Comparison of ENCODE assay signal across 23 mouse cellular contexts in genomic region chr11:117099372-117099771, GRCm38 (mm10). TPM values are rescaled to one million over a fixed set of nuclear protein-coding genes. Genes with fewer than 3 reads are reported as not detected.
A peak's percentile ranks its signal among the peaks of the same experiment; 100 is the strongest.
DNase-seq lines count a peak whose midpoint lies in the region; TF ChIP-seq lines count a peak whose summit lies in the region.
"Had no signal": no experiment of that assay in that cellular context is flagged by ENCODE, and none has a peak within 500 bp of the region (broad histone marks: within the 10 kb centered on the region; RNA-seq: fewer than 3 reads in every experiment).

No protein-coding gene starts in this region.

- peak; percentile 63 for DNase-seq in adrenal gland, adult 2 months
- DNase-seq in adrenal gland, postnatal 10 days = no peak
- DNase-seq in heart, adult 2 months = no peak
- DNase-seq in heart, adult 11 months = no peak
- no peak for DNase-seq in kidney, adult 2 months
- no peak for DNase-seq in kidney, postnatal 14 days
- no peak for DNase-seq in urinary bladder, postnatal 14 days (ENCODE audit: low spot score)
- DNase-seq: cerebellum, adult 11-12 months; cerebellum, adult 8-10 months; cerebellum, postnatal 10 days; cerebellum, postnatal 36 days; embryo, embryonic 11 days; gastrocnemius, postnatal 14 days had no signal

- H3K9ac ChIP-seq in heart, adult 2 months (ENCODE audit: low read depth, low read length) = no peak overlapping the region
- H3K9ac ChIP-seq: embryonic facial prominence, embryonic 13.5 days; forebrain, embryonic 12.5 days; forebrain, embryonic 15.5 days; heart, embryonic 12.5 days; hindbrain, embryonic 12.5 days; hindbrain, embryonic 15.5 days had no signal

- TF ChIP-seq POLR2A in heart, adult 2 months (IDR thresholded peaks at IDR 0.05; ENCODE audit: insufficient read depth, low read depth, low read length) = no peak
- no peak for TF ChIP-seq POLR2A in kidney, adult 2 months (IDR thresholded peaks at IDR 0.05; ENCODE audit: low read depth, low read length)

- H3K27me3 ChIP-seq in heart, adult 2 months (ENCODE audit: control insufficient read depth, insufficient read depth, low read length) = no peaks in the 10 kb centered on the region
- no peaks in the 10 kb centered on the region for H3K27me3 ChIP-seq in kidney, adult 2 months (replicated peaks; ENCODE audit: control insufficient read depth, insufficient read depth, low read length)
- H3K27me3 ChIP-seq: embryonic facial prominence, embryonic 13.5 days; forebrain, embryonic 12.5 days; forebrain, embryonic 15.5 days; heart, embryonic 12.5 days; hindbrain, embryonic 12.5 days; hindbrain, embryonic 15.5 days; Patski had no signal

- no peak for TF ChIP-seq EP300 in heart, adult 2 months (IDR thresholded peaks at IDR 0.05; ENCODE audit: insufficient read depth, low read depth, low read length)

- 63% methylated on average over 2 of the region's 2 CpGs for WGBS in heart, adult 2 months
- WGBS in kidney, adult 2 months = 55% methylated on average over 2 of the region's 2 CpGs

- intact Hi-C loops in heart, adult 2 months (cut with DNase I) = loop anchor here (10.0 kb wide), 1 partner anchor 455 kb away; no protein-coding TSS in a partner anchor

- TF ChIP-seq CTCF in heart, adult 2 months (IDR thresholded peaks at IDR 0.05) = no peak
- no peak for TF ChIP-seq CTCF in kidney, adult 2 months (conservative IDR thresholded peaks at IDR 0.05; ENCODE audit: insufficient read depth, insufficient read length, low read depth, low read length)

- peak overlapping the region; percentile 89 for H3K27ac ChIP-seq in heart, adult 2 months
- 0 out of 2 replicates have a peak overlapping the region, but pooled peaks have one; percentile 62 for H3K27ac ChIP-seq in kidney, adult 2 months (ENCODE audit: insufficient read depth, low read depth, low read length)
- H3K27ac ChIP-seq: embryonic facial prominence, embryonic 10.5 days; forebrain, embryonic 12.5 days; forebrain, embryonic 15.5 days; hindbrain, embryonic 12.5 days; hindbrain, embryonic 15.5 days had no signal

- H3K4me3 ChIP-seq in heart, adult 2 months = no peak overlapping the region
- H3K4me3 ChIP-seq in kidney, adult 2 months (ENCODE audit: insufficient read depth, low read depth, low read length) = no peak overlapping the region
- H3K4me3 ChIP-seq: embryonic facial prominence, embryonic 10.5 days; embryonic facial prominence, embryonic 13.5 days; erythroblast, embryonic 14.5 days; forebrain, embryonic 12.5 days; forebrain, embryonic 15.5 days; heart, embryonic 12.5 days; hindbrain, embryonic 12.5 days; hindbrain, embryonic 15.5 days had no signal

- peaks cover 52% of the 10 kb centered on the region for H3K4me1 ChIP-seq in heart, adult 2 months (ENCODE audit: control insufficient read depth, insufficient read depth, low read length)
- peaks cover 12% of the 10 kb centered on the region for H3K4me1 ChIP-seq in kidney, adult 2 months (ENCODE audit: control insufficient read depth, insufficient read depth, low read length)

- peaks cover 6% of the 10 kb centered on the region; the same call in 1 of the 2 replicates for H3K36me3 ChIP-seq in heart, adult 2 months (ENCODE audit: control insufficient read depth, insufficient read depth, low read length)
- H3K36me3 ChIP-seq in kidney, adult 2 months (ENCODE audit: control insufficient read depth, insufficient read depth, low read length) = no peaks in the 10 kb centered on the region
- H3K36me3 ChIP-seq: embryonic facial prominence, embryonic 10.5 days; embryonic facial prominence, embryonic 13.5 days; forebrain, embryonic 12.5 days; forebrain, embryonic 15.5 days; G1E; heart, embryonic 12.5 days; hindbrain, embryonic 12.5 days; hindbrain, embryonic 15.5 days had no signal

- H3K79me2 ChIP-seq in heart, adult 2 months (replicated peaks; ENCODE audit: control insufficient read depth, insufficient read depth, low read length) = no peaks in the 10 kb centered on the region

RNA-seq across cellular contexts. Expression of gene Sec14l1, which starts 15.6 kb away (rescaled TPM):
- total RNA-seq in adrenal gland, adult 2 months (2021) = 100 to 1,000 TPM; 117 to 175 TPM
- polyA plus RNA-seq in adrenal gland, adult 2 months (2012; rRNA removed) = 140 and 161 TPM in 2 replicates
- 100 to 1,000 TPM; 101 to 113 TPM for total RNA-seq in adrenal gland, postnatal 10 days (2021)
- total RNA-seq in heart, adult 2 months (2021) = 10 to 100 TPM; 65.4 to 89.5 TPM
- polyA plus RNA-seq in heart, adult 2 months (2012; rRNA removed) = 71.5 and 83.9 TPM in 2 replicates
- polyA plus RNA-seq in kidney, adult 2 months (2012; rRNA removed) = 49.1 and 52.2 TPM in 2 replicates
